Mouse (Mus musculus) heart, adult 2 months (tissue): Measurements from ENCODE around the gene Atp2a3.

Source experiments
- CTCF ChIP-seq: fragments of 200-600 bp; IDR thresholded peaks from 2 replicates; pipeline ENCODE4 v1.8.1; 2022; ENCODE audit warnings: antibody characterized with exemption, mild to moderate bottlenecking, moderate library complexity
- EP300 ChIP-seq: fragments of 200-500 bp; IDR thresholded peaks from 2 replicates; pipeline ENCODE4 v1.6.1; 2011; ENCODE audit warnings: low read depth, low read length, control low read depth; ENCODE audit not compliant: insufficient read depth
- POLR2A ChIP-seq: fragments of 200-500 bp; IDR thresholded peaks from 2 replicates; pipeline ENCODE4 v1.6.1; 2011; ENCODE audit warnings: mild to moderate bottlenecking, low read depth, low read length, control low read depth; ENCODE audit not compliant: insufficient read depth

DNA sequence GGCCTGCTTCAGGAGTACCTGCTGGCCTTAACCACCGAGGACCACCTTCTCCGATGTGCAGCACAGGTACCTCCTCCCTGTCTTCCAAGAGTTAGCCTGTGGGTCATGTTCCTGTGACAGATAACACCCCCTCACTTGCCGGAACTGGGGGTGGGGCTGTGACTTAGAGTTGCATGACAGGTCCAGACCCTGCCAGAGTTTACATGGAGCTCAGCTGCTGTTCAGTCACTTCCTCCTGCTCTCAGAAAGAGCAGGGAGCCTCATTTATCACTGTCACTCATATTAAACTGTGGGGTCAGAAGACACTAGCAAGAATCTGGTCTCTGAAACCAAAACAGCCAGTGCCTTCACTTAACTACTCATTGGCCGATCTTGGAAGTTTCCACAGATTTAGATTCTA is 37.9 kb upstream of the Atp2a3 start:
- TF ChIP-seq CTCF (no peak), POLR2A (no peak), EP300 (no peak)
